Mouse (Mus musculus): ENCODE measurements around the gene Abhd17a.

The Abhd17a gene

DNA sequence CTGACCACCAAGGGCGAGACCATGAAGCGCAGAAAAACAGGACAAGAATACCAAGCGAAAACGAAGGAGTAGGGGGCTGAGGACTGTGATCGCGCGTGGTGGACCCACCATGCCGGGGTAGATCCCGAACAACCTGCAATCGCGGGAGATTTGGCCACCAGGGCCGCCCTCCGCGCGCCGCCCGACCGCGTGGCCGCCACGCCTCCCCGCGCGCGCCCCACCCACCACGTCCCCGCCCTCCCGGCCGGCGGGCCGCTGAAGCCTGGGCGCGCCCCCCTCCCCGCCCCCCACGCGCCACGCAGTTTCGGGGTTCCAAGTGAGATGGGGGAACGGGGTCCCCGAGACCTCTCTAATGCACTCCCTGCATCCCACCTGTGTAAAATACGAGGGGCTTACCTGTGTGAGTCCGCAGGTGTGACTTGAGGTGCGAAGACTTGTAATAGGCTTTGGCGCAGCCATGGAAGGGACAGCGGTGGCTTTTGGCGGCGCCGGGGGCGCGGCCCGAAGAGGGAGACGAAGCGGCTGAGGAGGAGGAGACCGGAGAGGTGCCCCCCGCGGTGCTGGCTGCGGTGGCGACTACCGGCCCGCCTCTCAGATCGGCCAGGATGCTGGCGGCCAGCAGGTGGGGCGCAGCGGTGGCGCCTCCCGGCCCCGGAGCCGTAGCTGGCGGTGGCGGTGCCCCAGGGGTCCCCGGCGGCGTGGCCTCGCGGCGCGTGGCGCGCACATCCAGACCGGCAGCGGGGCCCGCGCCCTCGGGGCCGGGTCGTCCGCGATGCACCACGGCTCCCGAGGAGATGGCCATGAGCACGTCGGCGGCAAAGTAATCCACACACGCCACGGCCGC, 13.6 kb downstream of the Abhd17a start:
- peak; percentile 52 for DNase-seq (ENCODE audit: low spot score)

GRCm38 (mm10) chr10:80575925-80576324, 14.2 kb downstream of the Abhd17a start:
- no peak for DNase-seq (ENCODE audit: low spot score)

GRCm38 (mm10) chr10:80574896-80575295, 15.2 kb downstream of the Abhd17a start:
- DNase-seq (ENCODE audit: low spot score): no peak

DNA sequence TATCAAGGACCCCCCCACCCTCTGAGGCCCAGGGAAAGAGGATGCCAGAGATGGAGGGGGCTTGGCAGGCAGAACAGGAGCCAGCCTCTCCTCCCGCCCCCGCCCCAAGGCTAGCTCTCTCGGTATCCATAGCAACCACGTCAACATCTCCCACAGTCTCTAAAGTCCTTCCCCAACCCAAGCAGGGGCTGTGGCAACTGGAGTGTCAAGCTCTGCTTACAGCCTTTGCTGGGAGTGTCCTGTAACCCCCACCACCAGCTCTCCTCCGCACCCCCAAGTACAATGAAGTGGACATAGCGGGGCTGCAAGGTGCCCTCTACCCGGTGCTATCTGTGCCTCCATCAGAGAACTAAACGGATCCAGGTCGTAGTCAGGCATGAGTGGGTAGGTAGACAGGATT, 16.2 kb downstream of the Abhd17a start:
- no peak for DNase-seq (ENCODE audit: low spot score)

- no peak for DNase-seq (ENCODE audit: low spot score)
Measured at GRCm38 (mm10) chr10:80572477-80572876, 17.7 kb downstream of the Abhd17a start.

GRCm38 (mm10) chr10:80570871-80571836, 19.0 kb downstream of the Abhd17a start:
- DNase-seq (ENCODE audit: low spot score): peak; percentile 68

- no peak for DNase-seq (ENCODE audit: low spot score)
Measured at GRCm38 (mm10) chr10:80570419-80570818, 19.7 kb downstream of the Abhd17a start.

GRCm38 (mm10) chr10:80569664-80570066, 20.5 kb downstream of the Abhd17a start:
- DNase-seq (ENCODE audit: low spot score): peak; percentile 51

- no peak for DNase-seq (ENCODE audit: low spot score)
Measured at GRCm38 (mm10) chr10:80568876-80569275, 21.3 kb downstream of the Abhd17a start.

GRCm38 (mm10) chr10:80566375-80567092, 23.6 kb downstream of the Abhd17a start:
- DNase-seq (ENCODE audit: low spot score): peak; percentile 93

GRCm38 (mm10) chr10:80561116-80561944, 28.8 kb downstream of the Abhd17a start, which contains the start of gene Rexo1:
TSS of gene Rexo1 (minus strand) at chr10:80561560.
- peak; percentile 97 for DNase-seq (ENCODE audit: low spot score)

- no peak for DNase-seq (ENCODE audit: low spot score)
Measured at GRCm38 (mm10) chr10:80560621-80561020, 29.5 kb downstream of the Abhd17a start.

DNA sequence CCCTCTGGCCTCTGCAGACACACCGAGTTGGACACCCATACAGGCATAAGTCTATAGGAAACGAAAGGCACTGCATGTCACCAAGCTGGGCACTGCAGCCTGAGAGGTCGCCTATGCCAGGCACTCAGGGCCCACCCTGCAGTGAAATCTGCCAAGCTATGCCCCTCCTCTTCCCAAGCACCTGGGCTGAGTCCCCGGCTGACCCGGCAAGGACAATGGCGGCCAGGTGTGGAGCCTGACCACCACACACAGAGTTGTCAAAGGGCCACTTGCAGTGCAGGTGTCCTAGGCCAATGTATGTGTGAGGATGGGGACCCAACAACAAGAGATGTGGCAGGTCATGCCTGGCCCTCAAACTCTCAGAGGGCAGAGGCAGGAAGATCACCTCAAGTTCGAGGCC, 30.7 kb downstream of the Abhd17a start:
- no peak for DNase-seq (ENCODE audit: low spot score)

DNA sequence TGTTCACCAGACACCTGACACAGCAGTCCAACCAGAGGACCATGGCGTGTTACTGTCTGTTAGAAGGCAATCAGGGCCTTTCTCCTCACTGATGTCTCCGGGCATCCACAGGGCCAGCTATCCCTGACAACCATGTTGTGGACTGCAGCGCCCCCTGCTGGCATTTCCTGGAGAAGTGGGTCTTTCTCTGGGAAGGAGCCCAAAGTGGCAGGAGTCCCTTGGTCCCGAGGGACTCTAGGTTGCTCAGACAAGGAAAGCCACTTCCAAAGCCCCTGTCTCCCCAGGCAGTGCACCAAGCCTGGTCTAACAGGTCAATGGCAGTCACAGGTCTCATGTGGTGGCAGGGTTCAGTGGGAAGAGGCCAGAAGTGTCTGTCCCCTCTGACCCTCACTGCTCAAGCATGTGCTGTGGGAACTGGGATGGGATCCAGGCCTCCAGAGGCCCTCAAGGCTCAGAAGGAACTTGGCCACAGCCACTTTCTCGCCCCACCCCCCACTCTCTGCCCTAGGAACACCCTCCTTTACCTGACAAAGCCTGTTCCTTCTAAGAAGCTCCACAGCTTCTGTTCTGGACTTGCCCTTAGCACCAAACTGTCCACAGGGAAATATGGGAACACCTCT, 32.7 kb downstream of the Abhd17a start:
- DNase-seq (ENCODE audit: low spot score): peak; percentile 89

DNA sequence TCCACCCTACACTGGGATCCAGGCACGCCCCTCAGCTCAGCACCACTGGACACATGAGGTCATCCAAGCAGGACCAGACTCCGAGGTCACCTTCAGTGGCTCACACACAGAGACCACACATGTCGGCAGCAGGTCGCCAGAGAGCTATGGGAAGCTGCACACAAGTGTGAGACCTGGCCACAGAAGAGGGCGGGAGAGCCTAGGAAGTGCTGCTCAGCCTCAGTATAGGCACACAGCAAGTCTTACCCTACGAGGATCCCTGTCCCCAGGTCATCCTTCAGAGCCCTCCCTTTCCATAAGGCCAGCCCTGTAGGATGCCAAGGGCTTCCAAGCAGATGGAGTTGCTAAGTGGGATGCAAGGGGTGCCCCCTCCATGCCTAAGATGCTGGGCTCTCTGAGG, 36.1 kb downstream of the Abhd17a start:
- no peak for DNase-seq (ENCODE audit: low spot score)

DNA sequence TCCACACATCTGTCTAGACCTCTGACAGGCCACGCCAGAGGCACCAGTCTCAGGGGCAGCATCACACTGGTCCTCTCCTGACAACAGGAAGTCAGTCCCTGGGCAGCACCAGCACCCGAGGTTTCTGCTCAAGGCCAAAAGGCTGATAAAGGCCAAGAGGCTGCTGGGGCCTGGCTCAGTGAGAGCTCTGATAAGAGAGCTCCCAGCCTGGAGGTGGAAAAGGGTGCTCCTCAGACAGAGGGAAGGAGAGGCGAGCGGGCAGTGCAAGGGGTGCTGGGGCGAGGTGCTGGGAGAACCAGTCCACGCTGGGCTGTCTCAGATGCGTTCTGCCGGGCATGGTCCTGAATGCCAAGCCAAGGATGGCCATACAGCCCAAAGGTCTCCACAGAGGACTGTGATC, 36.6 kb downstream of the Abhd17a start:
- no peak for DNase-seq (ENCODE audit: low spot score)

DNA sequence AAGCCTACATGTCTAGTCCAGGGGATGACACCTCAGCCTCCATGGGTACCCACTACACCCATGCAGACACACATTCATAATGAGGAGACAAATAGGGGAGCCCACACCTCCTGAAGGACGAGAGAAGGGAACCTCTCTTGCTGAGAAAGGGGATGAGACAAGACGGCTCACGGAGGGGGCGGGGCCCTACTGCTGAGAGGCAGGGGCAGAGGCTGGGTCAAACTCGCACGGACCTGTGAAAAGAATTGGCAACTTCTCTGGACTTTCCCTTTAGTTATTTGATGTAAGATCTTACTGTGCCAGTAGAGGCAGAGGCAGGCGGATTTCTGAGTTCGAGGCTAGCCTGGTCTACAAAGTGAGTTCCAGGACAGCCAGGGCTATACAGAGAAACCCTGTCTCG, 37.8 kb downstream of the Abhd17a start:
- no peak for DNase-seq (ENCODE audit: low spot score)

DNA sequence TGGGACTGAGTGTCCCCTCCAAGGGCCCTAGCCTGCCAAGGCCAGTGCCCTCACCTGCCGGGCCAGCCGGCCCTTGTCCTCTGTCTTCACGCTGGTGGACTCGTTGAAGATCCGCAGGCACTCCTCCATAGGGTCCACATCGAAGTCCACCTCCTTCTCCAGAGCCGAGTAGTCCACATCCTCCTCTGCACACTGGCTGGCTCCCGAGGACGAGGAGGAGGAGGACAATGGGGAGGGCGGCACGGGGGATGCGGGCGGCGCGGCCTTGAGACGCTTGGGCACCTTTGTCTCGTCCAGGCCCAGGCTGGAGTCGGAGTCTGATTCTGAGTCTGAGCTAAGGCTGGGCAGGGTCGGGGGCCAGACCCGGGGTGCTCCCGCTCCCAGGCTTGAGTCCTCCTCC, 40.9 kb downstream of the Abhd17a start:
- DNase-seq (ENCODE audit: low spot score): no peak

- peak; percentile 80 for DNase-seq (ENCODE audit: low spot score)
Measured at GRCm38 (mm10) chr10:80548428-80549006, 41.6 kb downstream of the Abhd17a start.

- no peak for DNase-seq (ENCODE audit: low spot score)
Measured at GRCm38 (mm10) chr10:80547539-80547938, 42.6 kb downstream of the Abhd17a start.
